Mouse (Mus musculus) CH12.LX (cell line): ENCODE measurements at regions not wholly inside any gene's neighbourhood (a gene's known extent, or its start where the extent isn't known, plus 50 kb on each side); places are given as distances from the start of the nearest gene placed in this dataset.

Experiments
- DNase-seq: peaks from one replicate; pipeline ENCODE4 v3.0.0-alpha.2; 2013; ENCODE audit errors: extremely low read depth
- H3K27ac ChIP-seq: 2 replicates; pipeline ENCODE4 v1.5.1; 2012; ENCODE audit warnings: low read depth, mild to moderate bottlenecking, control low read depth, moderate library complexity; ENCODE audit not compliant: insufficient read depth
- H3K27me3 ChIP-seq: replicated peaks from 2 replicates; pipeline ENCODE3; 2012; ENCODE audit warnings: inconsistent platforms
- H3K36me3 ChIP-seq, 2 experiments: replicated peaks in 1 of 2; 2 replicates each; pipeline versions ENCODE3 to v1.6.1; 2012; ENCODE audit warnings: inconsistent platforms in 1 of 2, low read length in 1 of 2, mild to moderate bottlenecking in 1 of 2, mixed read lengths in 1 of 2, moderate library complexity in 1 of 2; ENCODE audit not compliant: control insufficient read depth in 1 of 2, insufficient read depth in 1 of 2
- H3K4me1 ChIP-seq, 2 experiments: 2 replicates each; pipeline ENCODE4 v1.6.1; 2012; ENCODE audit warnings: inconsistent platforms in 1 of 2, moderate library complexity in 1 of 2; ENCODE audit not compliant: insufficient read depth in 2 of 2, control insufficient read depth in 1 of 2
- H3K4me2 ChIP-seq: 2 replicates; pipeline ENCODE4 v1.6.1; 2012; ENCODE audit warnings: low read depth, mild to moderate bottlenecking, control low read depth; ENCODE audit not compliant: poor library complexity, insufficient read depth, severe bottlenecking
- H3K4me3 ChIP-seq, 3 experiments: fragments of 150-350 bp in 1 of 3; sonication (generic) in 1 of 3; replicated peaks in 1 of 3; 2 replicates each; pipeline versions ENCODE3 to v1.5.1; 2011 to 2012; ENCODE audit warnings: low read depth in 2 of 3, low read length in 2 of 3, mild to moderate bottlenecking in 2 of 3, moderate library complexity in 2 of 3, control low read depth in 1 of 3, improper control_type of control experiment in 1 of 3, inconsistent platforms in 1 of 3, mixed read lengths in 1 of 3; ENCODE audit not compliant: poor library complexity in 1 of 3
- H3K79me2 ChIP-seq: replicated peaks from 2 replicates; pipeline ENCODE4 v1.6.1; 2012; ENCODE audit warnings: mild to moderate bottlenecking, moderate library complexity; ENCODE audit not compliant: control insufficient read depth, poor library complexity, insufficient read depth, severe bottlenecking; ENCODE audit errors: extremely low read depth
- H3K9ac ChIP-seq: 2 replicates; pipeline ENCODE4 v1.6.1; 2012; ENCODE audit warnings: low read depth, mild to moderate bottlenecking, control low read depth, moderate library complexity; ENCODE audit not compliant: insufficient read depth
- H3K9me3 ChIP-seq: replicated peaks from 2 replicates; pipeline ENCODE3; 2012; ENCODE audit warnings: low read length, inconsistent platforms, mixed read lengths
- BHLHE40 ChIP-seq: IDR thresholded peaks from 2 replicates; pipeline ENCODE4 v1.6.1; 2011; ENCODE audit warnings: mild to moderate bottlenecking, low read depth, low read length, improper control_type of control experiment
- CTCF ChIP-seq, 2 experiments: IDR thresholded peaks in 1 of 2; conservative IDR thresholded peaks in 1 of 2; 2 replicates each; pipeline ENCODE4 v1.5.1; 2011 to 2012; ENCODE audit warnings: low read depth in 2 of 2, low read length in 2 of 2, improper control_type of control experiment in 1 of 2, inconsistent platforms in 1 of 2, mild to moderate bottlenecking in 1 of 2, moderate library complexity in 1 of 2
- E2F4 ChIP-seq: IDR thresholded peaks from 2 replicates; pipeline ENCODE4 v1.6.1; 2011; ENCODE audit warnings: low read depth, low read length, improper control_type of control experiment; ENCODE audit not compliant: insufficient replicate concordance
- ELF1 ChIP-seq: IDR thresholded peaks from 2 replicates; pipeline ENCODE4 v1.6.1; 2014; ENCODE audit warnings: low read depth, mild to moderate bottlenecking, inconsistent platforms, low read length, improper control_type of control experiment
- EP300 ChIP-seq: IDR thresholded peaks from 2 replicates; pipeline ENCODE4 v1.6.1; 2011; ENCODE audit warnings: low read length, improper control_type of control experiment
- IRF4 ChIP-seq: IDR thresholded peaks from 2 replicates; pipeline ENCODE4 v1.6.1; 2014; ENCODE audit warnings: low read depth, mild to moderate bottlenecking, inconsistent platforms, low read length, improper control_type of control experiment
- JUN ChIP-seq: IDR thresholded peaks from 2 replicates; pipeline ENCODE4 v1.6.1; 2011; ENCODE audit warnings: low read depth, mild to moderate bottlenecking, low read length, improper control_type of control experiment, moderate library complexity; ENCODE audit not compliant: insufficient read depth
- MAFK ChIP-seq: IDR thresholded peaks from 2 replicates; pipeline ENCODE4 v1.6.1; 2011; ENCODE audit warnings: low read length, improper control_type of control experiment; ENCODE audit not compliant: insufficient replicate concordance
- NRF1 ChIP-seq: IDR thresholded peaks from 2 replicates; pipeline ENCODE4 v1.6.1; 2014; ENCODE audit warnings: low read depth, mild to moderate bottlenecking, inconsistent platforms, low read length, improper control_type of control experiment, moderate library complexity
- RAD21 ChIP-seq: IDR thresholded peaks from 2 replicates; pipeline ENCODE4 v1.6.1; 2011; ENCODE audit warnings: low read depth, mild to moderate bottlenecking, low read length, improper control_type of control experiment, moderate library complexity
- SIN3A ChIP-seq: IDR thresholded peaks from 2 replicates; pipeline ENCODE4 v1.6.1; 2012; ENCODE audit warnings: low read length, improper control_type of control experiment, inconsistent platforms
- SMC3 ChIP-seq: IDR thresholded peaks from 2 replicates; pipeline ENCODE4 v1.6.1; 2011; ENCODE audit warnings: low read depth, low read length, improper control_type of control experiment
- USF1 ChIP-seq: IDR thresholded peaks from 2 replicates; pipeline ENCODE4 v1.6.1; 2014; ENCODE audit warnings: low read depth, mild to moderate bottlenecking, inconsistent platforms, low read length, improper control_type of control experiment
- USF2 ChIP-seq: conservative IDR thresholded peaks from 2 replicates; pipeline ENCODE4 v1.6.1; 2011; ENCODE audit warnings: low read depth, low read length, improper control_type of control experiment
- dilution Hi-C: fragments of 300-500 bp; cut with MboI; formaldehyde crosslinking; loops from 2 replicates; pipeline ENCODE4 v1.14.3; 2020; ENCODE audit warnings: low sequenced_read_pairs; ENCODE audit not compliant: extremely low pct_unique_long_range_greater_than_20kb, extremely low pct_ligation_motif_present
- in situ Hi-C: fragments of 300-500 bp; cut with MboI; formaldehyde crosslinking; loops from 3 replicates; pipeline ENCODE4 v1.14.3; 2019; ENCODE audit warnings: low sequenced_read_pairs, low pct_ligation_motif_present, low pct_unique_long_range_greater_than_20kb, mixed read lengths

- TF ChIP-seq RAD21, result no peak
- no peak for TF ChIP-seq BHLHE40
- TF ChIP-seq, all 38 proteins: peak for 0
- no peak for DNase-seq
Measured at GRCm38 (mm10) chr3:34836741-34837267, 186.6 kb downstream of the Sox2 start.

GRCm38 (mm10) chr3:34837644-34838332, 187.6 kb downstream of the Sox2 start:
- Histone ChIP-seq H3K27ac (no peak overlapping the region), H3K9me3 (peaks cover 68% of the 10 kb centered on the region), H3K36me3 (no peaks in the 10 kb centered on the region), H3K4me3 (no peak overlapping the region), H3K4me2 (no peak overlapping the region), H3K9ac (no peak overlapping the region), H3K4me1 (no peaks in the 10 kb centered on the region), H3K27me3 (no peaks in the 10 kb centered on the region), H3K79me2 (no peaks in the 10 kb centered on the region)
- in situ Hi-C loops, result no loop called here
- dilution Hi-C loops, result no loop called here
- TF ChIP-seq JUN, result no peak
- no peak for TF ChIP-seq NRF1
- no peak for TF ChIP-seq MAFK
- no peak for DNase-seq

More at GRCm38 (mm10) chr3:34836741-34837267, 186.6 kb downstream of the Sox2 start:
- Histone ChIP-seq H3K4me1 (no peaks in the 10 kb centered on the region), H3K9me3 (peaks cover 70% of the 10 kb centered on the region), H3K4me3 (no peak overlapping the region), H3K27ac (no peak overlapping the region), H3K9ac (no peak overlapping the region), H3K4me2 (no peak overlapping the region), H3K79me2 (no peaks in the 10 kb centered on the region), H3K36me3 (no peaks in the 10 kb centered on the region), H3K27me3 (no peaks in the 10 kb centered on the region)
- in situ Hi-C loops (no loop called here), dilution Hi-C loops (no loop called here)

DNA sequence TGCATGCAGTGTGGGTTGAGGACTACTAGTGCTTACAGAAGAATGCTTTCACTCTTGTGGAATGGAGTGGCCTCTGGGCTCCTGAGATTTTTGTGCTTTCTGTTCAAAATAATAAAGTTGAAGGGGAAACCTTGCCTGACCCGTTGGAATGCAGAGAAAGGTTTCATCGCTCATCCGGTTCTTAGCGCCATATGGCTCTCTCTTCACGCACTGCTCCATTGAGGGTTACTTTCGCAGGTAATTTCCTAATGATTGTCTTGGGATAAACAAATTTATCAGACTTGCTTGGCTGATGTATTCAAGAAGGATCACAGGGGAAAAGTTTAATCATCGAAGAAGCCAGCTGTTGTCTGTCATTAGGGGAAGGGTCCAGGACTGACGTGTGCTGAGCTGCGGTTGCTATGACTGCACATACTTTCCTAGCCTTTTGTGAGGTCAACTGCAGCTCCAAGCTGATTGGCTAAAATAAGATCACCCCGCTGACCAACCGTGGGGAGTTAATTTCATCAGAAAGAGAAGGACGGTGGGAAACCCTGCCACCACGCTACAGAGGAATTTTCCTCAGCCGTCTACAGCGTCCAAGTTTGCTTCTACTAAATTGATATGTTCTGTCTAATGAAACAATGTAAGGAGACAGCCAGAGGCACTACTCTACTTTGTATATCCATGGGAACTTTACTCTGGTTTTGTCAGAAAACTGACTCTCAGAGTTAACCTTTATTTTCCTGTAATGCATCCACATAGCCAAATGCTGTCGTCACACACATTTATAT, 210.9 kb downstream of the Sox2 start:
- Histone ChIP-seq H3K27me3 (no peaks in the 10 kb centered on the region), H3K9me3 (peaks cover 62% of the 10 kb centered on the region), H3K4me1 (no peaks in the 10 kb centered on the region), H3K36me3 (no peaks in the 10 kb centered on the region), H3K79me2 (no peaks in the 10 kb centered on the region), H3K4me2 (no peak overlapping the region), H3K27ac (no peak overlapping the region), H3K9ac (no peak overlapping the region), H3K4me3 (no peak overlapping the region)
- in situ Hi-C loops, result no loop called here
- no peak for TF ChIP-seq SMC3
- TF ChIP-seq E2F4, result no peak
- TF ChIP-seq ELF1, result no peak
- no peak for TF ChIP-seq IRF4
- TF ChIP-seq CTCF (conservative IDR thresholded peaks at IDR 0.05 in 1 of 2, IDR thresholded peaks at IDR 0.05 in 1 of 2; ENCODE audit: low read depth in 2 of 2, low read length in 2 of 2), result no peak
- no peak for TF ChIP-seq USF1
- TF ChIP-seq SIN3A, result no peak
- TF ChIP-seq EP300, result no peak
- TF ChIP-seq MAFK, result no peak
- no peak for TF ChIP-seq USF2
- dilution Hi-C loops, result no loop called here
- DNase-seq, result no peak
